Mouse (Mus musculus) erythroblast, embryonic 14.5 days (primary cell): Measurements from ENCODE around the gene Alox5. TPM values are rescaled to one million over a fixed set of nuclear protein-coding genes. Genes with fewer than 3 reads are reported as not detected.

Experiments
- H3K27me3 ChIP-seq: 2 replicates; pipeline ENCODE4 v1.6.1; 2012; ENCODE audit warnings: inconsistent platforms; ENCODE audit not compliant: control insufficient read depth
- H3K36me3 ChIP-seq: 2 replicates; pipeline ENCODE4 v1.6.1; 2012; ENCODE audit warnings: mild to moderate bottlenecking, inconsistent platforms; ENCODE audit not compliant: control insufficient read depth
- H3K4me1 ChIP-seq: 2 replicates; pipeline ENCODE4 v1.6.1; 2012; ENCODE audit warnings: inconsistent platforms; ENCODE audit not compliant: control insufficient read depth
- H3K4me3 ChIP-seq: replicated peaks from 2 replicates; pipeline ENCODE3; 2012; ENCODE audit warnings: moderate library complexity, mild to moderate bottlenecking, inconsistent platforms
- H3K9me3 ChIP-seq: 2 replicates; pipeline ENCODE4 v1.6.1; 2012; ENCODE audit warnings: low read length, inconsistent platforms, mixed read lengths; ENCODE audit not compliant: control insufficient read depth
- GATA1 ChIP-seq: IDR thresholded peaks from 2 replicates; pipeline ENCODE4 v1.6.1; 2012; ENCODE audit warnings: low read length, inconsistent platforms, mixed read lengths
- TAL1 ChIP-seq: IDR thresholded peaks from 3 replicates; pipeline ENCODE4 v1.6.1; 2012; ENCODE audit warnings: low read length, inconsistent platforms, mixed read lengths
- polyA plus RNA-seq: library from polyadenylated mRNA; stranded (reverse); fragments of >175 nt; gene quantifications from 2 replicates; pipeline ENCODE4 v1.2.3, GENCODE M21; 2012

Gene Alox5
- polyA plus RNA-seq, 1 experiment, result 0.08 TPM

DNA sequence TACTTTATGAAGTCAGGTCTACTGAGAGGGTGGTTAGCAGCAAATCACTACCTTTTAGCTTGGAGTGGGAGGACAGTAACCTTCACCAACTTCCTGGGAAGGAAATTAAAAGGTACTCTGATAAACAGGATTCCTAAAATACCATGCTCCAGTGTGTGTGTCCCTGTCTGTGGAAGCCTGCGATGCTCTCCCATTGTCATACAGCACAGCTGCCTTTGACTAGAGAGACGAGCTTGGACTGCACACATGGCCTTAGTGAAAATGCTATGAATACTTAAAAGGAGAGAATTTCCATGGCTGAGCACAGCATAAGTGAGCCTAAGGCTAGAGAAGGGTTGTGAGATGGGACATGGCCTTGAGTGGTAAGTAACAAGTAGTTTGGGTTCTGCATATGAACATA is 62.8 kb downstream of the Alox5 start:
- H3K9me3 ChIP-seq, result no peaks in the 10 kb centered on the region
- peaks cover 100% of the 10 kb centered on the region for H3K36me3 ChIP-seq
- H3K27me3 ChIP-seq, result no peaks in the 10 kb centered on the region
- no peak for TF ChIP-seq TAL1
- TF ChIP-seq GATA1, result no peak
- no peak overlapping the region for H3K4me3 ChIP-seq
- H3K4me1 ChIP-seq, result peaks cover 7% of the 10 kb centered on the region

DNA sequence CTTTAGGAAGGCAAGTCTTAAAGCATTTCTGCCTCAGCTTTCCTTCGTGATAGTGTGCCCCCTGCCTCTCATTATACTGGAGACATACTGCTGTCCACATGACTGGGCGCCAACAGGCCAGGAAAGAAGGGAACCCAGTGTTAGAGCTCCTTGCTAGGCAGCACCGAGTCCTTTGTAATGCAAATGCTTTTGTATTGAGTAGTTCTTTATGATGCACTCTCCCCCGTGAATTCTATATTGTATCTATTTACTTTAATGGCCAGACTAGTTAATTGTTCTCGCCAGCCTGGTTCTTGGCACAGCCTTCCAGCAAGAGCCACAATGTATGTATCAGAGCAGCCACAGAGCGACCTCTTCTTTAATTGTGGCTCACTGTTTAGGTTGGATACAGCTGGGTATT is 63.4 kb downstream of the Alox5 start:
- Histone ChIP-seq H3K4me3 (no peak overlapping the region), H3K9me3 (no peaks in the 10 kb centered on the region), H3K4me1 (peaks cover 7% of the 10 kb centered on the region), H3K36me3 (peaks cover 100% of the 10 kb centered on the region), H3K27me3 (no peaks in the 10 kb centered on the region)
- TF ChIP-seq GATA1, result no peak
- TF ChIP-seq TAL1, result no peak

GRCm38 (mm10) chr6:116394916-116395648 is 65.9 kb downstream of the Alox5 start:
- Histone ChIP-seq H3K9me3 (no peaks in the 10 kb centered on the region), H3K4me1 (peaks cover 8% of the 10 kb centered on the region), H3K4me3 (no peak overlapping the region), H3K36me3 (peaks cover 100% of the 10 kb centered on the region), H3K27me3 (no peaks in the 10 kb centered on the region)
- TF ChIP-seq GATA1, result no peak
- no peak for TF ChIP-seq TAL1

GRCm38 (mm10) chr6:116389481-116389880 is 71.5 kb downstream of the Alox5 start:
- H3K36me3 ChIP-seq, result peaks cover 84% of the 10 kb centered on the region
- no peak overlapping the region for H3K4me3 ChIP-seq
- peaks cover 20% of the 10 kb centered on the region for H3K4me1 ChIP-seq
- TF ChIP-seq GATA1 (no peak), TAL1 (no peak)
- H3K9me3 ChIP-seq, result no peaks in the 10 kb centered on the region
- no peaks in the 10 kb centered on the region for H3K27me3 ChIP-seq

DNA sequence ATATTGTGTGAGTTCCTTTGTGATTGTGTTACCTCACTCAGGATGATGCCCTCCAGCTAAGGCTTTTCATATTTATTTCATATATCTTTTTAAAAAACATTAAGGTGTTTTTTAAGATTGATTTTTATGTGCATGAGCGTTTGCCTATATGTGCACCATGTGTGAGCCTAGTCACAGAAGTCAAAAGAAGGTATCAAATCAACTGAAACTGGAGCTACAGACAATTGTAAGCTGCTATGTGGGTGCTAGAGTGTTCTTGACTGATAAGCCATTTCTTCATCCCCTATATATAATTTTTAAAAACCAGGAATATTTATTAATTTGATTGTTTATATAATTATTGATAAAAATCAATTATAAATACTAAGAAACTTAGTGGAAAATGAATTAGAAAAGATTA is 72.9 kb downstream of the Alox5 start:
- Histone ChIP-seq H3K36me3 (peaks cover 84% of the 10 kb centered on the region), H3K4me1 (peaks cover 29% of the 10 kb centered on the region), H3K4me3 (no peak overlapping the region), H3K9me3 (no peaks in the 10 kb centered on the region), H3K27me3 (no peaks in the 10 kb centered on the region)
- TF ChIP-seq GATA1, result no peak
- no peak for TF ChIP-seq TAL1

DNA sequence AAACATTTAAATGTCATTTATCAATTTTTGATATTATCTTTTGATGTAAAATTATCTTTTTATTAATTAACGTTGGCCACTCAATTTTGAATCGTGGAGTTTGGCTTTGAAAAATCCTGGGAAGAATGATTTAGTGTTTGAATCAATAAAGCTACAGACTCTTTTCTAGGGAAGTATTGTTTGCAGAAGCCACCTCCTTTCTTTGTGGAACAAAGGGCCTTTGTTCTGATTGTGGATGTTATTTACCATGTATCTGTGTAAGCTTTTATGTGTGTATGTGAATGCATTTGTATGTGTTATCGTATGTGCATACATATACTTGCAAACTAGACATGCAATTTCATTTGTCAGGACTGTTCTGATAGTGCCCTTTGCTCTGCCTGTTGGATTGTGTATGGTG is 74.5 kb downstream of the Alox5 start:
- Histone ChIP-seq H3K4me1 (peaks cover 33% of the 10 kb centered on the region), H3K4me3 (no peak overlapping the region), H3K27me3 (no peaks in the 10 kb centered on the region), H3K36me3 (peaks cover 84% of the 10 kb centered on the region), H3K9me3 (no peaks in the 10 kb centered on the region)
- TF ChIP-seq TAL1 (no peak), GATA1 (no peak)

GRCm38 (mm10) chr6:116386045-116386415 is 74.9 kb downstream of the Alox5 start:
- no peak overlapping the region for H3K4me3 ChIP-seq
- TF ChIP-seq TAL1 (no peak), GATA1 (no peak)
- H3K4me1 ChIP-seq, result peaks cover 38% of the 10 kb centered on the region
- H3K9me3 ChIP-seq, result no peaks in the 10 kb centered on the region
- peaks cover 84% of the 10 kb centered on the region for H3K36me3 ChIP-seq
- no peaks in the 10 kb centered on the region for H3K27me3 ChIP-seq

GRCm38 (mm10) chr6:116385194-116386044 is 75.6 kb downstream of the Alox5 start:
- peaks cover 84% of the 10 kb centered on the region for H3K36me3 ChIP-seq
- TF ChIP-seq GATA1 (no peak), TAL1 (no peak)
- H3K9me3 ChIP-seq, result no peaks in the 10 kb centered on the region
- H3K27me3 ChIP-seq, result no peaks in the 10 kb centered on the region
- no peak overlapping the region for H3K4me3 ChIP-seq
- peaks cover 42% of the 10 kb centered on the region for H3K4me1 ChIP-seq

DNA sequence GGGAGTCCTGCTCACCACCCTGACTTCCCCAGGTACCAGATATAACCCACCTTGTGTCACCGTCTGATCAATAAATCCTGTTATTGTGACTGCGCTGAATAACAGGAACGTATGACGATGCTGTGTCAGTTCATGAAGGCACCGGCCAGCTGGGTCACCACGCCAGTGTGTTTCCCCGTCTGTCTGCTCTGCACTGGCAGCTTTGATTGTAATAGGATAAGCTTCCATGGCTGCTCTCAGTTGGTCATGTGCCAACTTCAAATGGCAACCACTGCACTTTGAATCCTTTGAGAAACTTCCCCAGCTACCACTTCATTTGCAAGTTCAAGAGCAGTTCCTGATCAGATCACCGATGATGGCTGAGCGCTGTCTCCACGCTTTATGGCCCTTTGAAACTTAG is 77.4 kb downstream of the Alox5 start:
- TF ChIP-seq GATA1 (no peak), TAL1 (no peak)
- Histone ChIP-seq H3K27me3 (no peaks in the 10 kb centered on the region), H3K4me3 (no peak overlapping the region), H3K4me1 (peaks cover 46% of the 10 kb centered on the region), H3K36me3 (peaks cover 84% of the 10 kb centered on the region), H3K9me3 (no peaks in the 10 kb centered on the region)
